Mouse (Mus musculus) E14TG2a.4 (cell line): ENCODE data around the gene Spdye4a.

ENCODE experiments used
- H3K27me3 ChIP-seq: 2 replicates; pipeline ENCODE4 v1.6.1; 2014; ENCODE audit warnings: low read length, control low read depth; ENCODE audit not compliant: insufficient read depth
- H3K36me3 ChIP-seq: 2 replicates; pipeline ENCODE4 v1.6.1; 2014; ENCODE audit warnings: low read length, control low read depth; ENCODE audit not compliant: insufficient read depth
- H3K4me1 ChIP-seq: replicated peaks from 2 replicates; pipeline ENCODE4 v1.6.1; 2014; ENCODE audit warnings: low read depth, low read length, control low read depth
- H3K4me3 ChIP-seq: replicated peaks from 2 replicates; pipeline ENCODE4 v1.5.1; 2014; ENCODE audit warnings: mild to moderate bottlenecking, low read length
- H3K9me3 ChIP-seq: 2 replicates; pipeline ENCODE4 v1.6.1; 2014; ENCODE audit warnings: low read length, control low read depth
- CTCF ChIP-seq: conservative IDR thresholded peaks from 2 replicates; pipeline ENCODE4 v1.5.1; 2014; ENCODE audit warnings: low read length
- NANOG ChIP-seq: IDR thresholded peaks from 2 replicates; pipeline ENCODE4 v1.6.1; 2014; ENCODE audit warnings: borderline replicate concordance, low read length, mixed read lengths
- POU5F1 ChIP-seq: IDR thresholded peaks from 2 replicates; pipeline ENCODE4 v1.6.1; 2014; ENCODE audit warnings: low read length, borderline replicate concordance

Spdye4a gene

GRCm38 (mm10) chr5:143226790-143227189 is at the start of gene Spdye4a:
Gene Spdye4a, minus strand, starts transcription at chr5:143226890.
- H3K9me3 ChIP-seq: no peaks in the 10 kb centered on the region
- H3K4me1 ChIP-seq: no peaks in the 10 kb centered on the region
- no peak within 1 kb of the TSS for H3K4me3 ChIP-seq
- peaks cover 7% of the 10 kb centered on the region for H3K27me3 ChIP-seq
- TF ChIP-seq CTCF: no peak
- TF ChIP-seq NANOG: no peak
- no peak for TF ChIP-seq POU5F1
- H3K36me3 ChIP-seq: no peaks in the 10 kb centered on the region

GRCm38 (mm10) chr5:143275761-143276160 is 49.1 kb upstream of the Spdye4a start:
- H3K4me1 ChIP-seq: peaks cover 11% of the 10 kb centered on the region

GRCm38 (mm10) chr5:143272540-143273330 is 46.0 kb upstream of the Spdye4a start:
- H3K9me3 ChIP-seq: no peaks in the 10 kb centered on the region
- H3K27me3 ChIP-seq: peaks cover 55% of the 10 kb centered on the region
- H3K36me3 ChIP-seq: no peaks in the 10 kb centered on the region
- TF ChIP-seq CTCF: no peak
- H3K4me1 ChIP-seq: peaks cover 18% of the 10 kb centered on the region
- H3K4me3 ChIP-seq: no peak overlapping the region

More at GRCm38 (mm10) chr5:143275761-143276160, 49.1 kb upstream of the Spdye4a start:
- Histone ChIP-seq H3K36me3 (no peaks in the 10 kb centered on the region), H3K4me3 (no peak overlapping the region), H3K27me3 (peaks cover 51% of the 10 kb centered on the region), H3K9me3 (no peaks in the 10 kb centered on the region)
- TF ChIP-seq NANOG (no peak), CTCF (no peak), POU5F1 (no peak)

GRCm38 (mm10) chr5:143272108-143272507 is 45.4 kb upstream of the Spdye4a start:
- no peaks in the 10 kb centered on the region for H3K36me3 ChIP-seq
- peaks cover 18% of the 10 kb centered on the region for H3K4me1 ChIP-seq
- TF ChIP-seq NANOG (no peak), CTCF (no peak), POU5F1 (no peak)
- no peak overlapping the region for H3K4me3 ChIP-seq
- H3K27me3 ChIP-seq: peaks cover 53% of the 10 kb centered on the region
- no peaks in the 10 kb centered on the region for H3K9me3 ChIP-seq

GRCm38 (mm10) chr5:143271642-143272041 is 45.0 kb upstream of the Spdye4a start:
- Histone ChIP-seq H3K4me3 (no peak overlapping the region), H3K4me1 (peaks cover 18% of the 10 kb centered on the region), H3K9me3 (no peaks in the 10 kb centered on the region), H3K36me3 (no peaks in the 10 kb centered on the region), H3K27me3 (peaks cover 53% of the 10 kb centered on the region)
- TF ChIP-seq CTCF: no peak
- TF ChIP-seq NANOG: no peak

- H3K4me3 ChIP-seq: peak overlapping the region; percentile 82
- no peaks in the 10 kb centered on the region for H3K36me3 ChIP-seq
- TF ChIP-seq NANOG: no peak
- TF ChIP-seq CTCF: no peak
- no peak for TF ChIP-seq POU5F1
- H3K9me3 ChIP-seq: no peaks in the 10 kb centered on the region
- H3K4me1 ChIP-seq: peaks cover 18% of the 10 kb centered on the region
- peaks cover 45% of the 10 kb centered on the region for H3K27me3 ChIP-seq
These were observed 43.4 kb upstream of the Spdye4a start for GRCm38 (mm10) chr5:143270151-143270519.

- H3K27me3 ChIP-seq: peaks cover 46% of the 10 kb centered on the region
- TF ChIP-seq NANOG (no peak), CTCF (no peak), POU5F1 (no peak)
- no peaks in the 10 kb centered on the region for H3K36me3 ChIP-seq
- H3K4me3 ChIP-seq: peak within 1 kb of the TSS; percentile 82
- H3K9me3 ChIP-seq: no peaks in the 10 kb centered on the region
- H3K4me1 ChIP-seq: peaks cover 23% of the 10 kb centered on the region
These were observed 42.9 kb upstream of the Spdye4a start, which contains the start of gene Zfp316 for GRCm38 (mm10) chr5:143269363-143270150. Gene Zfp316, minus strand, starts transcription at chr5:143270022.

GRCm38 (mm10) chr5:143268985-143269362 is 42.3 kb upstream of the Spdye4a start:
- Histone ChIP-seq H3K27me3 (peaks cover 51% of the 10 kb centered on the region), H3K4me3 (peak overlapping the region; percentile 82), H3K4me1 (peaks cover 25% of the 10 kb centered on the region), H3K36me3 (no peaks in the 10 kb centered on the region), H3K9me3 (no peaks in the 10 kb centered on the region)
- TF ChIP-seq NANOG: no peak
- TF ChIP-seq POU5F1: no peak
- TF ChIP-seq CTCF: no peak
